Mouse (Mus musculus) MEL (cell line): ENCODE measurements around the gene Dnah6. TPM values are rescaled to one million over a fixed set of nuclear protein-coding genes. Genes with fewer than 3 reads are reported as not detected.

Experiments used
- DNase-seq: peaks from one replicate; pipeline ENCODE4 v3.0.0; 2011; ENCODE audit warnings: low read depth, low spot score
- H3K27ac ChIP-seq: 2 replicates; pipeline ENCODE4 v1.5.1; 2012; ENCODE audit warnings: low read depth, mild to moderate bottlenecking, control low read depth, low read length, moderate library complexity; ENCODE audit not compliant: control insufficient read depth
- H3K27me3 ChIP-seq, 2 experiments: fragments of 150-350 bp in 1 of 2; sonication (generic) in 1 of 2; 2 replicates each; pipeline ENCODE4 v1.6.1; 2012; ENCODE audit warnings: low read length in 2 of 2, mild to moderate bottlenecking in 2 of 2, improper control_type of control experiment in 1 of 2, moderate library complexity in 1 of 2; ENCODE audit not compliant: insufficient read depth in 2 of 2, control insufficient read depth in 1 of 2
- H3K36me3 ChIP-seq, 2 experiments: 2 replicates each; pipeline ENCODE4 v1.6.1; 2012 to 2014; ENCODE audit warnings: low read length in 2 of 2, improper control_type of control experiment in 1 of 2, inconsistent platforms in 1 of 2, mild to moderate bottlenecking in 1 of 2; ENCODE audit not compliant: insufficient read depth in 2 of 2, control insufficient read depth in 1 of 2
- H3K4me1 ChIP-seq, 2 experiments: fragments of 150-350 bp in 1 of 2; sonication (generic) in 1 of 2; 2 replicates each; pipeline ENCODE4 v1.6.1; 2012; ENCODE audit warnings: low read length in 2 of 2, improper control_type of control experiment in 1 of 2, mild to moderate bottlenecking in 1 of 2; ENCODE audit not compliant: insufficient read depth in 2 of 2, control insufficient read depth in 1 of 2
- H3K4me3 ChIP-seq, 2 experiments: fragments of 150-350 bp in 1 of 2; sonication (generic) in 1 of 2; 2 replicates each; pipeline ENCODE4 v1.5.1; 2012; ENCODE audit warnings: low read depth in 2 of 2, low read length in 2 of 2, mild to moderate bottlenecking in 2 of 2, moderate library complexity in 2 of 2, control low read depth in 1 of 2, improper control_type of control experiment in 1 of 2; ENCODE audit not compliant: control insufficient read depth in 1 of 2, insufficient read depth in 1 of 2
- H3K79me2 ChIP-seq: 2 replicates; pipeline ENCODE4 v1.6.1; 2012; ENCODE audit warnings: mild to moderate bottlenecking, low read length, moderate library complexity; ENCODE audit not compliant: control insufficient read depth, poor library complexity, insufficient read depth
- H3K9ac ChIP-seq: 2 replicates; pipeline ENCODE4 v1.6.1; 2012; ENCODE audit warnings: low read depth, mild to moderate bottlenecking, control low read depth, low read length, moderate library complexity; ENCODE audit not compliant: control insufficient read depth, poor library complexity, severe bottlenecking
- H3K9me3 ChIP-seq: fragments of 150-350 bp; sonication (generic); replicated peaks from 2 replicates; pipeline ENCODE4 v1.6.1; 2012; ENCODE audit warnings: mild to moderate bottlenecking, low read length, improper control_type of control experiment, moderate library complexity; ENCODE audit not compliant: insufficient read depth
- BHLHE40 ChIP-seq: IDR thresholded peaks from 2 replicates; pipeline ENCODE4 v1.6.1; 2012; ENCODE audit warnings: low read depth, mild to moderate bottlenecking, inconsistent platforms, low read length, improper control_type of control experiment, borderline replicate concordance
- CHD2 ChIP-seq: IDR thresholded peaks from 2 replicates; pipeline ENCODE4 v1.6.1; 2011; ENCODE audit warnings: low read length, improper control_type of control experiment
- CTCF ChIP-seq, 3 experiments: IDR thresholded peaks in 2 of 3; conservative IDR thresholded peaks in 1 of 3; 2 replicates each; pipeline ENCODE4 v1.5.1; 2011 to 2012; ENCODE audit warnings: low read length in 3 of 3, low read depth in 2 of 3, mild to moderate bottlenecking in 2 of 3, improper control_type of control experiment in 1 of 3, inconsistent platforms in 1 of 3, mixed read lengths in 1 of 3, moderate library complexity in 1 of 3; ENCODE audit not compliant: control insufficient read depth in 1 of 3, insufficient read depth in 1 of 3, poor library complexity in 1 of 3, severe bottlenecking in 1 of 3
- E2F4 ChIP-seq: IDR thresholded peaks from 2 replicates; pipeline ENCODE4 v1.6.1; 2011; ENCODE audit warnings: low read depth, low read length, improper control_type of control experiment, borderline replicate concordance
- ELF1 ChIP-seq: IDR thresholded peaks from 2 replicates; pipeline ENCODE4 v1.6.1; 2014; ENCODE audit warnings: low read depth, mild to moderate bottlenecking, inconsistent platforms, low read length, improper control_type of control experiment, moderate library complexity
- EP300 ChIP-seq, 2 experiments: IDR thresholded peaks; 2 replicates each; pipeline ENCODE4 v1.6.1; 2011; ENCODE audit warnings: improper control_type of control experiment in 2 of 2, low read length in 2 of 2, low read depth in 1 of 2, mild to moderate bottlenecking in 1 of 2
- GABPA ChIP-seq: IDR thresholded peaks from 2 replicates; pipeline ENCODE4 v1.6.1; 2012; ENCODE audit warnings: low read depth, mild to moderate bottlenecking, inconsistent platforms, low read length, improper control_type of control experiment, moderate library complexity
- GATA1 ChIP-seq: IDR thresholded peaks from 2 replicates; pipeline ENCODE4 v1.6.1; 2011; ENCODE audit warnings: low read depth, low read length, improper control_type of control experiment
- HCFC1 ChIP-seq: IDR thresholded peaks from 2 replicates; pipeline ENCODE4 v1.6.1; 2012; ENCODE audit warnings: low read depth, mild to moderate bottlenecking, inconsistent platforms, low read length, improper control_type of control experiment, moderate library complexity
- MAFK ChIP-seq: IDR thresholded peaks from 2 replicates; pipeline ENCODE4 v1.6.1; 2011; ENCODE audit warnings: low read depth, mild to moderate bottlenecking, low read length, improper control_type of control experiment, borderline replicate concordance
- MAX ChIP-seq: IDR thresholded peaks from 2 replicates; pipeline ENCODE4 v1.6.1; 2011; ENCODE audit warnings: low read length, improper control_type of control experiment
- MEF2A ChIP-seq: IDR thresholded peaks from 2 replicates; pipeline ENCODE4 v1.6.1; 2014; ENCODE audit warnings: low read depth, mild to moderate bottlenecking, inconsistent platforms, low read length, improper control_type of control experiment; ENCODE audit not compliant: poor library complexity, insufficient replicate concordance, severe bottlenecking; ENCODE audit errors: extremely low read depth
- MXI1 ChIP-seq: IDR thresholded peaks from 2 replicates; pipeline ENCODE4 v1.6.1; 2011; ENCODE audit warnings: mild to moderate bottlenecking, low read depth, low read length, improper control_type of control experiment
- MYB ChIP-seq: IDR thresholded peaks from 2 replicates; pipeline ENCODE4 v1.6.1; 2011; ENCODE audit warnings: mild to moderate bottlenecking, low read depth, low read length, improper control_type of control experiment
- MYC ChIP-seq: IDR thresholded peaks from 2 replicates; pipeline ENCODE4 v1.6.1; 2011; ENCODE audit warnings: low read depth, mild to moderate bottlenecking, low read length, improper control_type of control experiment, moderate library complexity
- NRF1 ChIP-seq: IDR thresholded peaks from 2 replicates; pipeline ENCODE4 v1.6.1; 2014; ENCODE audit warnings: low read depth, mild to moderate bottlenecking, inconsistent platforms, low read length, improper control_type of control experiment, moderate library complexity; ENCODE audit not compliant: poor library complexity, insufficient read depth, severe bottlenecking
- POLR2A ChIP-seq, 2 experiments: IDR thresholded peaks; 2 replicates each; pipeline ENCODE4 v1.6.1; 2011 to 2012; ENCODE audit warnings: low read length in 2 of 2, mild to moderate bottlenecking in 2 of 2, control low read depth in 1 of 2, improper control_type of control experiment in 1 of 2, low read depth in 1 of 2, moderate library complexity in 1 of 2; ENCODE audit not compliant: control insufficient read depth in 1 of 2, insufficient read depth in 1 of 2, poor library complexity in 1 of 2
- POLR2AphosphoS2 ChIP-seq: IDR thresholded peaks from 2 replicates; pipeline ENCODE4 v1.6.1; 2011; ENCODE audit warnings: low read length, improper control_type of control experiment
- RCOR1 ChIP-seq: IDR thresholded peaks from 2 replicates; pipeline ENCODE4 v1.6.1; 2012; ENCODE audit warnings: low read depth, mild to moderate bottlenecking, inconsistent platforms, low read length, improper control_type of control experiment
- TAL1 ChIP-seq: IDR thresholded peaks from 2 replicates; pipeline ENCODE4 v1.6.1; 2012; ENCODE audit warnings: mild to moderate bottlenecking, inconsistent platforms, low read length, moderate library complexity, mixed read lengths
- TCF12 ChIP-seq: IDR thresholded peaks from 2 replicates; pipeline ENCODE4 v1.6.1; 2014; ENCODE audit warnings: low read depth, mild to moderate bottlenecking, inconsistent platforms, low read length, improper control_type of control experiment, moderate library complexity
- UBTF ChIP-seq: IDR thresholded peaks from 2 replicates; pipeline ENCODE4 v1.6.1; 2012; ENCODE audit warnings: low read depth, mild to moderate bottlenecking, inconsistent platforms, low read length, improper control_type of control experiment, moderate library complexity, borderline replicate concordance; ENCODE audit not compliant: insufficient read depth
- USF2 ChIP-seq, 2 experiments: IDR thresholded peaks; 2 replicates each; pipeline ENCODE4 v1.6.1; 2011 to 2012; ENCODE audit warnings: improper control_type of control experiment in 2 of 2, low read length in 2 of 2, borderline replicate concordance in 1 of 2, inconsistent platforms in 1 of 2, low read depth in 1 of 2, mild to moderate bottlenecking in 1 of 2; ENCODE audit not compliant: insufficient read depth in 1 of 2
- ZKSCAN1 ChIP-seq: IDR thresholded peaks from 2 replicates; pipeline ENCODE4 v1.6.1; 2012; ENCODE audit warnings: low read depth, mild to moderate bottlenecking, inconsistent platforms, low read length, improper control_type of control experiment, moderate library complexity
- ZMIZ1 ChIP-seq: IDR thresholded peaks from 2 replicates; pipeline ENCODE4 v1.6.1; 2012; ENCODE audit warnings: low read depth, mild to moderate bottlenecking, inconsistent platforms, low read length, improper control_type of control experiment, moderate library complexity
- ZNF384 ChIP-seq: IDR thresholded peaks from 2 replicates; pipeline ENCODE4 v1.6.1; 2012; ENCODE audit warnings: low read depth, mild to moderate bottlenecking, inconsistent platforms, low read length, improper control_type of control experiment
- polyA plus RNA-seq, 2 experiments: library from polyadenylated mRNA; stranded (reverse) in 1 of 2; unstranded in 1 of 2; fragments of >175 nt in 1 of 2; fragments of >200 nt in 1 of 2; gene quantifications; 2 replicates each; pipeline versions ENCODE4 v1.2.1 to v1.2.4; 2012; ENCODE audit warnings: low replicate concordance in 2 of 2, low read depth in 1 of 2; ENCODE audit not compliant: insufficient read length in 2 of 2, insufficient read depth in 1 of 2, missing spikeins in 1 of 2
- total RNA-seq: library from RNA; depleted of rRNA; stranded (reverse); fragments of 300-350 nt; gene quantifications from 2 replicates; pipeline ENCODE4 v1.2.3, GENCODE M21; 2012

The Dnah6 gene
- total and polyA plus RNA-seq, 3 experiments: not detected

GRCm38 (mm10) chr6:72993688-72994082 lies 227.8 kb downstream of the Dnah6 start:
- Histone ChIP-seq H3K4me1 (no peaks in the 10 kb centered on the region), H3K79me2 (no peaks in the 10 kb centered on the region), H3K27ac (no peak overlapping the region), H3K4me3 (no peak overlapping the region), H3K9me3 (no peaks in the 10 kb centered on the region), H3K27me3 (no peaks in the 10 kb centered on the region; a peak in 1 of 4 replicates), H3K9ac (no peak overlapping the region), H3K36me3 (no peaks in the 10 kb centered on the region)
- TF ChIP-seq TCF12 (no peak), E2F4 (no peak), GATA1 (no peak), RCOR1 (no peak), MYB (no peak), ZNF384 (no peak), MXI1 (no peak), MAX (no peak), TAL1 (no peak), GABPA (no peak), MYC (no peak), ZMIZ1 (no peak), POLR2A (IDR thresholded peaks at IDR 0.05; ENCODE audit: control insufficient read depth in 1 of 2, insufficient read depth in 1 of 2, low read depth in 1 of 2, low read length in 2 of 2, poor library complexity in 1 of 2) (no peak), USF2 (IDR thresholded peaks at IDR 0.05; ENCODE audit: borderline replicate concordance in 1 of 2, insufficient read depth in 1 of 2, low read depth in 1 of 2, low read length in 2 of 2) (no peak), HCFC1 (no peak), BHLHE40 (no peak)
- DNase-seq: no peak

- no peak for TF ChIP-seq E2F4
- TF ChIP-seq ELF1: no peak
- no peak for TF ChIP-seq EP300 (IDR thresholded peaks at IDR 0.05; ENCODE audit: low read depth in 1 of 2, low read length in 2 of 2)
- no peak for TF ChIP-seq CHD2
- TF ChIP-seq HCFC1: no peak
- TF ChIP-seq MXI1: no peak
- TF ChIP-seq RCOR1: no peak
- no peak for TF ChIP-seq ZMIZ1
- TF ChIP-seq UBTF: no peak
- no peak for TF ChIP-seq MYB
- no peak for TF ChIP-seq NRF1
- TF ChIP-seq POLR2AphosphoS2: no peak
- TF ChIP-seq MAFK: no peak
- no peak for TF ChIP-seq ZKSCAN1
- no peak for TF ChIP-seq CTCF (IDR thresholded peaks at IDR 0.05 in 2 of 3, conservative IDR thresholded peaks at IDR 0.05 in 1 of 3; ENCODE audit: control insufficient read depth in 1 of 3, insufficient read depth in 1 of 3, low read depth in 2 of 3, low read length in 3 of 3, poor library complexity in 1 of 3, severe bottlenecking in 1 of 3)
- TF ChIP-seq POLR2A (IDR thresholded peaks at IDR 0.05; ENCODE audit: control insufficient read depth in 1 of 2, insufficient read depth in 1 of 2, low read depth in 1 of 2, low read length in 2 of 2, poor library complexity in 1 of 2): no peak
- no peak for TF ChIP-seq MEF2A
- TF ChIP-seq, all 39 proteins: peak for 0
- Histone ChIP-seq H3K36me3 (no peaks in the 10 kb centered on the region), H3K27ac (no peak overlapping the region), H3K4me3 (no peak overlapping the region), H3K9me3 (no peaks in the 10 kb centered on the region), H3K27me3 (no peaks in the 10 kb centered on the region; a peak in 1 of 4 replicates), H3K79me2 (no peaks in the 10 kb centered on the region), H3K9ac (no peak overlapping the region), H3K4me1 (no peaks in the 10 kb centered on the region)
- no peak for DNase-seq
Observed at GRCm38 (mm10) chr6:72993054-72993687, 228.3 kb downstream of the Dnah6 start.
